17 mouse cellular contexts compared by ENCODE assay signal in the genomic region with DNA sequence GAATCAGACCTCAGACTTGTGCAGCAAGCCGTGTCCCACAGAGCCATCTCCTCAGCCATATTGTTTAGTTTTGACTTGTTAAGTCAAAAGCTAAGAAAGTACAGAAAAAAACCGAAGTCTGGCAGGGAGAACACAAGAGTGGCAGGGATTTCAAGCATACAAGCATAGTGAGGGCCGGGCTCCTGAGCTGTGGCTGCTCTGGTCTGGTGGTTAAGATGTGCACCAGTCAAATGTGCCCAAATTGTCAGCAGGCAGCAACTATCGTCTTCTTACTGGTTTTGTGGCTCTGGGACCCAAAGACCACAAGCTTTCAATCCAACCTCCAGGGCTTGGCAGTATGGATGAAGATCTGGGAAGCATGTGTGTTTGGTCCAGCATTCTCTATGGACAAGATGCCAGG.
"Had no signal": no experiment of that assay in that cellular context is flagged by ENCODE, and none has a peak within 500 bp of the region (broad histone marks: within the 10 kb centered on the region; RNA-seq: fewer than 3 reads in every experiment).

No protein-coding gene starts in this region.

- H3K4me3 ChIP-seq: liver, embryonic 15.5 days; midbrain, embryonic 12.5 days; midbrain, embryonic 15.5 days; myocyte; neural tube, embryonic 13.5 days; neural tube, embryonic 15.5 days had no signal

- DNase-seq: liver, postnatal 0 days; lung, postnatal 10 days; retina, postnatal 1 day; right cerebral cortex, adult 18-20 months; right cerebral cortex, postnatal 25 days; right cerebral cortex, postnatal 4 days; spleen, adult 18-20 months; thymus, adult 18-20 months; thymus, postnatal 14 days; thymus, postnatal 36 days had no signal

- H3K27ac ChIP-seq: liver, embryonic 15.5 days; midbrain, embryonic 12.5 days; midbrain, embryonic 15.5 days; neural tube, embryonic 13.5 days; neural tube, embryonic 15.5 days had no signal

- H3K36me3 ChIP-seq: liver, embryonic 15.5 days; midbrain, embryonic 12.5 days; midbrain, embryonic 15.5 days; neural tube, embryonic 13.5 days; neural tube, embryonic 15.5 days had no signal

- H3K4me2 ChIP-seq: liver, embryonic 15.5 days; lung, embryonic 14.5 days; midbrain, embryonic 12.5 days; midbrain, embryonic 15.5 days; neural tube, embryonic 13.5 days; neural tube, embryonic 15.5 days had no signal

- H3K9ac ChIP-seq: liver, embryonic 15.5 days; liver, postnatal 0 days; lung, embryonic 14.5 days; midbrain, embryonic 12.5 days; midbrain, embryonic 15.5 days; neural tube, embryonic 13.5 days; neural tube, embryonic 15.5 days had no signal

- H3K9me3 ChIP-seq: liver, embryonic 15.5 days; midbrain, embryonic 12.5 days; midbrain, embryonic 15.5 days; neural tube, embryonic 13.5 days; neural tube, embryonic 15.5 days had no signal

- H3K4me1 ChIP-seq: liver, embryonic 15.5 days had no signal

- ATAC-seq: liver, postnatal 0 days; midbrain, embryonic 15.5 days had no signal

- H3K27me3 ChIP-seq: liver, embryonic 15.5 days; midbrain, embryonic 15.5 days; neural tube, embryonic 13.5 days; neural tube, embryonic 15.5 days had no signal
